Mouse (Mus musculus): ENCODE data around the gene Galnt2.
A peak's percentile ranks its signal among the peaks of the same experiment; 100 is the strongest.

The Galnt2 gene

GRCm38 (mm10) chr8:124234496-124234895, 3.3 kb downstream of the Galnt2 start:
- no peak for DNase-seq (ENCODE audit: low spot score in 2 of 2)

GRCm38 (mm10) chr8:124235536-124235935, 4.3 kb downstream of the Galnt2 start:
- no peak for DNase-seq (ENCODE audit: low spot score in 2 of 2)

- no peak for DNase-seq (ENCODE audit: low spot score in 2 of 2)
Observed at GRCm38 (mm10) chr8:124239350-124239749, 8.2 kb downstream of the Galnt2 start.

GRCm38 (mm10) chr8:124240932-124241331, 9.7 kb downstream of the Galnt2 start:
- no peak for DNase-seq (ENCODE audit: low spot score in 2 of 2)

- DNase-seq (ENCODE audit: low spot score in 2 of 2): no peak
Observed at GRCm38 (mm10) chr8:124242208-124242607, 11.0 kb downstream of the Galnt2 start.

GRCm38 (mm10) chr8:124242913-124243312, 11.7 kb downstream of the Galnt2 start:
- DNase-seq (ENCODE audit: low spot score in 2 of 2): no peak

GRCm38 (mm10) chr8:124247581-124247980, 16.4 kb downstream of the Galnt2 start:
- DNase-seq (ENCODE audit: low spot score in 2 of 2): no peak

- no peak for DNase-seq (ENCODE audit: low spot score in 2 of 2)
Observed at GRCm38 (mm10) chr8:124248688-124249087, 17.5 kb downstream of the Galnt2 start.

- no peak for DNase-seq (ENCODE audit: low spot score in 2 of 2)
Observed at GRCm38 (mm10) chr8:124250255-124250654, 19.1 kb downstream of the Galnt2 start.

GRCm38 (mm10) chr8:124250785-124251184, 19.6 kb downstream of the Galnt2 start:
- peak in 1 of 2 experiments; percentile 48 for DNase-seq (ENCODE audit: low spot score in 2 of 2)

- DNase-seq (ENCODE audit: low spot score in 2 of 2): no peak
Observed at GRCm38 (mm10) chr8:124252533-124252950, 21.4 kb downstream of the Galnt2 start.

GRCm38 (mm10) chr8:124253939-124254338, 22.7 kb downstream of the Galnt2 start:
- DNase-seq (ENCODE audit: low spot score in 2 of 2): no peak

GRCm38 (mm10) chr8:124256841-124257240, 25.6 kb downstream of the Galnt2 start:
- DNase-seq (ENCODE audit: low spot score in 2 of 2): no peak

- peak in 1 of 2 experiments; percentile 67 for DNase-seq (ENCODE audit: low spot score in 2 of 2)
Observed at GRCm38 (mm10) chr8:124257363-124257762, 26.2 kb downstream of the Galnt2 start.

GRCm38 (mm10) chr8:124259146-124259545, 28.0 kb downstream of the Galnt2 start:
- DNase-seq (ENCODE audit: low spot score in 2 of 2): no peak

GRCm38 (mm10) chr8:124259925-124260324, 28.7 kb downstream of the Galnt2 start:
- DNase-seq (ENCODE audit: low spot score in 2 of 2): no peak

GRCm38 (mm10) chr8:124260371-124260770, 29.2 kb downstream of the Galnt2 start:
- DNase-seq (ENCODE audit: low spot score in 2 of 2): no peak

GRCm38 (mm10) chr8:124263058-124263457, 31.9 kb downstream of the Galnt2 start:
- DNase-seq (ENCODE audit: low spot score in 2 of 2): no peak

- no peak for DNase-seq (ENCODE audit: low spot score in 2 of 2)
Observed at GRCm38 (mm10) chr8:124264032-124264431, 32.8 kb downstream of the Galnt2 start.

GRCm38 (mm10) chr8:124264671-124265070, 33.5 kb downstream of the Galnt2 start:
- no peak for DNase-seq (ENCODE audit: low spot score in 2 of 2)

GRCm38 (mm10) chr8:124265130-124265529, 33.9 kb downstream of the Galnt2 start:
- DNase-seq (ENCODE audit: low spot score in 2 of 2): peak; percentile 64 to 66

- DNase-seq (ENCODE audit: low spot score in 2 of 2): peak in 1 of 2 experiments; percentile 75
Observed at GRCm38 (mm10) chr8:124265798-124266197, 34.6 kb downstream of the Galnt2 start.

- DNase-seq (ENCODE audit: low spot score in 2 of 2): no peak
Observed at GRCm38 (mm10) chr8:124267206-124267605, 36.0 kb downstream of the Galnt2 start.

- no peak for DNase-seq (ENCODE audit: low spot score in 2 of 2)
Observed at GRCm38 (mm10) chr8:124270504-124270903, 39.3 kb downstream of the Galnt2 start.
